Mouse (Mus musculus) kidney, adult 2 months (tissue): ENCODE measurements around the gene Cnot3.

Experiments
- CTCF ChIP-seq: fragments of 200-500 bp; conservative IDR thresholded peaks from 2 replicates; pipeline ENCODE4 v1.5.1; 2011; ENCODE audit warnings: low read depth, mild to moderate bottlenecking, control low read depth, low read length, moderate library complexity, mixed read lengths; ENCODE audit not compliant: insufficient read depth, insufficient read length
- POLR2A ChIP-seq: fragments of 200-500 bp; IDR thresholded peaks from one replicate; pipeline ENCODE4 v1.6.1; 2011; ENCODE audit warnings: low read depth, low read length, control low read depth

GRCm38 (mm10) chr7:3691919-3692318 lies 46.9 kb downstream of the Cnot3 start:
- TF ChIP-seq CTCF = no peak
- TF ChIP-seq POLR2A = no peak
